Mouse (Mus musculus): ENCODE measurements around the gene Ralgps2.

Gene Ralgps2

DNA sequence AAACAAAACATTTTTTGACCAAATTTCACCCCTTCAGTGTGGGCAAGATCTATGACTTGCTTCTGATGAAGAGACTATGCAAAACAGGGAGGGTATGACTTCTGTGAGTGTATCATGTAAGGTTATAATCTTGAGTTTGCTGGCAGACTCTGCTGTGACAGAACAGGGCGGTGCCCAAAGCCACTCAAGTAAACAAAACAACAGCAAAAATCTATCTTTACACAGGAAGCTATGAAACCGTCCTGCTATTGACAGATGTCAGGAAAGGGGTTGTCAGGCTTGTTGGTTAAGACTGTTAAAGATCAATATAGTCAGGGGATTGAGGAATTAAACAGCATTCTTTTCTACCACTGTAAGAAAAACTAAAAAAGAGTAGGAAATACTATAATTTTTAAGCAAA lies 33.8 kb downstream of the Ralgps2 start:
- DNase-seq (ENCODE audit: low read depth): no peak

DNA sequence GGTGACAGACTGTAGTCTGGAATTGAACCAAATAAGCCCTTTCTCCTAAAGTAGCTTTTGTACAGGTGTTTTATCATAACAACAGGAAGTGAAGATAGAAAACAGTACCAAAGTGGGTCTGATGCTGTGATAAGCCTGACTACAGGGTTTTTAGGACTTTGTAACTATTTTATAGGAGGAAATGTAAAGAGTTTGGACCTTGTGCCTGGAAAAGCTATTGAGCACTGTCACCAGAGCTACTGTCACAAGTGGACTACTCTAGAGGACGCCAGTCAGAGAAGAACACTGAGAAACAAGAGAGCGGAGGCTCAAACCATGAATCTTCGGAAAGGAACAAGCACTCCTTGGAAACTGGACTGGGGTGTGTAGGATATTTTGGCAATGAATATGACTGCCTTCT lies 35.5 kb downstream of the Ralgps2 start:
- DNase-seq (ENCODE audit: low read depth): no peak

GRCm38 (mm10) chr1:156901689-156902088 lies 37.7 kb downstream of the Ralgps2 start:
- no peak for DNase-seq (ENCODE audit: low read depth)

GRCm38 (mm10) chr1:156891561-156891960 lies 47.9 kb downstream of the Ralgps2 start:
- DNase-seq (ENCODE audit: low read depth): peak; percentile 28

DNA sequence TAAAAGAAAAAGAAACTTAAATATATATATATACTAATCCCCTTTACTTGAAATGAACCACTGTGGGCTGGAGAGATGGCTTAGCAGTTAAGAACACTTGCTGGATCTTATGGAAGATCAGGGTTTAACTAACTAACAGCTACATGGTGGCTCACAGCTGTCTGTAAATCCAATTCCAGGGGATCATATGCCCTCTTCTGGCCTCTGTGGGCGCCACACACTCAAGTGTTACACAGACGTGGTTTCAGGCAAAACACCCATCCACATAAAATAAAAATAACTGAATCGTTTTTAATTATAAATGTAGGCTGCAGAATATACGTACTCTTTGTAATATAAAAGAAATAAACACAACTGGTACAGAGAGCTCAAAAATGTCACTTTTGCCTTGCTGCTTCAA lies 50.6 kb downstream of the Ralgps2 start:
- peak; percentile 34 for DNase-seq (ENCODE audit: low read depth)

- DNase-seq (ENCODE audit: low read depth): peak; percentile 55
Measured at GRCm38 (mm10) chr1:156885879-156886278, 53.5 kb downstream of the Ralgps2 start.

GRCm38 (mm10) chr1:156884782-156885181 lies 54.6 kb downstream of the Ralgps2 start:
- DNase-seq (ENCODE audit: low read depth): no peak

GRCm38 (mm10) chr1:156870616-156871015 lies 68.8 kb downstream of the Ralgps2 start:
- DNase-seq (ENCODE audit: low read depth): no peak

- DNase-seq (ENCODE audit: low read depth): no peak
Measured at GRCm38 (mm10) chr1:156870028-156870427, 69.4 kb downstream of the Ralgps2 start.

DNA sequence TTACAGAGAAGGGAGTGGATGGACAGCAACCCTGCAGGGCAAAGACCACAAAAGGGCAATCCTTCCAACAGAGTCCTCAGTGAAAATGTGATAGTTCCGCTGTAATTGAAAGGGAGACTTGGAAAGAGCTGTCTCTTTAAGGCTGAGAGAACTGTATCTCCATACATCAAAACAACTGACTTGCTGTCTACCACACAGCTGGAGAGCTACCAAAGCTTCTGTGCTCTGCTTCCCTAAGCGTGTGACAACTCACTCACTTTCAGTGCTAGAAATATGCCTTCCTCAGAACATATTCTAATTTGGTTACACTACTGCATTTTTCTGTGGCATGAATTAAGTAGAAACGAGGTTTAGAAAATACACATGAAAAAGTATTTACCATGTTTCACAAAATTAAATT lies 75.2 kb downstream of the Ralgps2 start:
- DNase-seq (ENCODE audit: low read depth): peak; percentile 13

DNA sequence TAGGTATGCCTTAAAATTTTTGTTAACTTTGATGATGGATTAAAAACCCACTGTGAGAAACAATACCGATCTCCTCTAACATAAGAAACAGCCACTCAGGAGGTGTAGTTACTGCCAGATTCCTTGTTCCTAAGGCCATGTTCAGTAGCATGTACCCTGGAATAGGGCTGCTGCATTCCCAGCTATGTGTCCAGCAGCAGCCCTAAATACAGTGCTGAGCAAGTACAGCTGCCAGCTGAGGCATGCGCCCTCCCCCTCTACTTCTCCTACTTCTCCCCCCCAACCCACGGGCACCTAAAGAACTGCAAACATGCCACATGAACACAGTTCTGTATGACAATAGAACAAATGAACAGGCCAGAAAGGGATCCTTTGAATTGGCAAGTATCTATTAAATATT lies 75.7 kb downstream of the Ralgps2 start:
- DNase-seq (ENCODE audit: low read depth): no peak

DNA sequence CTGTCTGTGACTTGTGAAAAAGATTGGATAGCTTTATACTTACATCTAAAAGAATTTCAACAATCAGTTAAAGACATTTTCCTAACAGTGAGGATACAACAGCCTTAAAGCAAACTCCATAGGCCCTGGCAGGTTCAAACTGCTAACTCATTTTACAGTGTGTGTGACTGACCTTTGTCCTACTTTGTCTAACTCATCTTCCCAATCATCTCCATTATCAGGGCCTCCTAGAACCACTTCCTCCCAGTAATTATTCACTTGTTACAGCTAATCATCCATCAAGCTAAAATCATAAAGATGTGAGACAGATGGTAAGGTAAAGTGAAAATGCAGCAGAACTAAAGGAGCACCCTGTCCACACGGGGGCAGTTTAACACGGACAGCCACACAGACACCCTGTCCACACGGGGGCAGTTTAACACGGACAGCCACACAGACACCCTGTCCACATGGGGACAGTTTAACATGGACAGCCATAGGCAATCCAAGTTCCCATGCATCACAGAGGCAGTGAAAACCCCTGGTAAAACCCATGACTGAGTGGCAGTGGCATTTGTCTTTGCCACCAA lies 77.9 kb downstream of the Ralgps2 start:
- no peak for DNase-seq (ENCODE audit: low read depth)

DNA sequence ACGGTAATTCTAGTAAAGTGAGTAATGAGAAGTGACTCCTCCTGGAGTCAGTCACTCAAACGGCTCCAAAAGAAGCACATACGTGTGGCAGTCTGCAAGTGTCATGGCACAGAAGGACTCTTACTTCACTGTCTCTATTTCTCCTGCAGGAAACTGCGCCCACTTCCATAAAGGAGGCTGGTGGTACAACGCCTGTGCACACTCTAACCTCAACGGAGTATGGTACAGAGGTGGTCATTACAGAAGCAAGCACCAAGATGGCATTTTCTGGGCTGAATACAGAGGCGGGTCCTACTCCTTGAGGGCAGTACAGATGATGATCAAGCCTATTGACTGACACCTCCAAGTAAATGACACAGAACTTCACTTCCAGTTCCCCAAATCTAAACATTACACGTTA lies 79.2 kb downstream of the Ralgps2 start:
- DNase-seq (ENCODE audit: low read depth): no peak

DNA sequence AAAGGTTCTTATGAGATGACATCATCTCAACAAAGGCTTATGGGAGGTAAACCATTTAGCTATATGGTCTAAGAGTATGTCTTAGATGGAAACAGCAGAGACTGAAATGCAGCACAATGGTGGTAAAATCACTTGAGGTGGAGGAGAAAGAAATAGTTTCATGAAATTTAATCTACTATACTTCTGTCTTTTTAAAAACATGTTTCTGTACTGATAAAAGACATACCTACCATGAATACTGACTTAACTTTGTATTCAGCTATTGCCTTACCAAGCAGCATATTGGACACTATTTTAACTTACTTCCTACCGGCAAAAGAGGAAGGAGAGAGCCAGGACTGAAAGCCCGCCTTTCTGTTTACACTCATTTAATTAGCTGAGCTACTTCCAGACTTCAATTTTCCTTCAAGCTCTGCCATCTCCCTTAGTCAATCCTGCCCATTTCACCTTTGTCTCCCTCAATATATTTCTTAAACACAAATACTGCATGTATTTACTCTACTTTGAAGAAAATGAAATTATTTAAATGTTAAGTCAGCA lies 79.6 kb downstream of the Ralgps2 start:
- DNase-seq (ENCODE audit: low read depth): no peak

GRCm38 (mm10) chr1:156859156-156859555 lies 80.3 kb downstream of the Ralgps2 start:
- no peak for DNase-seq (ENCODE audit: low read depth)

GRCm38 (mm10) chr1:156856666-156857065 lies 82.8 kb downstream of the Ralgps2 start:
- DNase-seq (ENCODE audit: low read depth): no peak

DNA sequence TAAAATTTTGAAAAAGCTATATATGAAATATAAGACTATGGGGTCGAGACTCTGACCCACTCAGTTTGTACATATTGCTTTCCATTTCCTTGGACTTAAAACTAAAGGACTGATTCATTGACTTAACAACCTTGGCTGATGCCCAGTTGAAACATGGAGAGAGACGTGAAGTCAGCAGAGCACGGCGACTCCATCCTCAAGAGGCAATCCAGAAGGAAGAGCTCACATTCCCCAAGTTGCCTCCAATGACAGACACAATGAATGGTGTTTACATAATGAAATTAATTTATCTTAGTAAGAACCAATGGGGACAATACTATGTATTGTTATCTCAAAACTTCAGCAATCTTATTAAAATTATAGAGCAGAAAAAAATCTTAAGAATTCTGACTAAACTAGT lies 84.9 kb downstream of the Ralgps2 start:
- no peak for DNase-seq (ENCODE audit: low read depth)

- no peak for DNase-seq (ENCODE audit: low read depth)
Measured at GRCm38 (mm10) chr1:156852872-156853271, 86.6 kb downstream of the Ralgps2 start.

DNA sequence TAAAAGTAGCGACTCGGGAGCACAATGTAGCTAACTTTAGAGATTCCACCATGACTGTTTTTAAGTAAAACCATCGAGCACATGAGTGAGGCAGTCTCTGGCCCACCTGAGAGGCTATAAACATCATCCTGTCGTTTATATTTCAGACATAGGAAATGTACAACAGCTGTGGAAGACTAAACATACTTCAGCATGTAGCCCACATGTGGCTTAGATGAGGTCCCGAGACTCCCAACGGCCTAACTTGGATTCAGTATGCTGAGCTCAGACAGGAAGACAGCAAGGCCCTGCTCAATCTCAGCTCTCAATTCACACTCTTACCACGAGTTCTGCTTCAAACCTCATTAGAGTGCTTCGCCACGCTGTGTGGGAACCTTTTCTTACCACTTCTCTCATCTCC lies 87.0 kb downstream of the Ralgps2 start:
- DNase-seq (ENCODE audit: low read depth): no peak

DNA sequence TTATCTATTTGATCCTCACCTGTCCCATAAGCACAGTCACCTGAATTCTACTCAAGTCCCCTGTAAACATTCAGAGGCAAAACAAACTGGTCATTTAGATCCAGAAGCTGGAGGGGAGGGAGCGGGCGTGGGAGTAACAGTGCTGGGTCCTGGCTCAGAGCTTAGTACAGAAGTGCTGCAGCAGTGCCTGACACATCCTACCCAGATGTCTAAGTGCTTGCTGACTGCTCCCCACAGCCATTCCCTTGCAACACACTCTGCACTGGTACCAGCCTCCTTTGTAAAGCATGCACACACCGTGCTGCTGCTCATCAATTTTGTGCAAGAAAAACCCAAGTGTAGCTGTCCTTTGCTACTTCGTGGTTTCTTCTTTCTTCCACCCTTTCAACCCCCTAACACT lies 92.3 kb downstream of the Ralgps2 start:
- DNase-seq (ENCODE audit: low read depth): no peak

DNA sequence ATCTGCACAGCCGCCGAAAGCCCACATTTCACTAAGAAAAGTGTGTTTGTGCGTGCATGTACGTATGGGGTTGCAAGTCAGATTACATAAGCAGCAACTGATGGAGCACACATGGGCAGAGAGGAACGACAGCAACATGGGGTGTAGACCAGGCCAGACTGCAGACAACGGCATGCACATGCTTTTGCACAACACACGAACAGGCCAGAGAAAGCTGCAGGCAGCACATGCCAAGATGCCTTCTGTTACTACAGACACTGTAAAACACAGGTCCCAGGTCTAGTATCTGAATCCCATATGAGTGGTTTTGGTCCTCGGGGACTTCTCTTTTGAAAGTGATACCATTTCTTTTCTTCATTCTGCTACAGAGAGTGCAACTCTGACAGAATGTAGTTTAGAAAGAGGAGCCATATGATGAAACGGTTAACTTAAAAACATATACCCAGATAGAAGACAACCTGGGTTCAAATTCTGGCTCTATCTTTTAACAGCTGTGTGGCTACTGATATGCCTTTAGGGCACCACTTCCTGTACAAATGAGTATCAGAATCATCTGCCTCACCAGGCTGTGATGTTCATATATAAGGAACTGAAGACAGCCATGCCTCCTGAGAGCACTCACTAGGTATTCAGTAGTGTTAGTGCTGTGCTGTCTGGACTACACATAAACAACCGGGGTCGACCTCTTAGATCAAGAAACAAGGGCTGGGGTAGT lies 97.6 kb downstream of the Ralgps2 start:
- no peak for DNase-seq (ENCODE audit: low read depth)

DNA sequence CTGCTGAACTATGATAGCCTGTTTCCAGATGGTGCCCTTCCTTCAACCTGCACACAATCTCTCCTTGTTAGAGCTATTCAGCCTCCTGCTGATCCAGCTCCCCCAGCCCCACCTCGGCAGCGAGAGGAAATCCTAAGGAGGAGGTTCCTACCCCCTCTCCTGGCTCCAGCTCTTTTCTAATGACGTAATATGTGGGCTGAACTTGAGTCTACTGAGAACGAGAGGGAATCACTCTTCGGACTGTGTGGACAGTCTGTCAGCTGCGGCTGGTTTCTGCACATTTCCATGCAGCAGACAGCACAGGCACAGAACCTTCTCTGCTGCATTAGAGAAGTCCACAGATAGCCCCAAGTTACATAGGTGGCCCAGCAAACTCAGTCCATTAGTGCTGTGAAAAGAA lies 100.7 kb downstream of the Ralgps2 start:
- peak; percentile 56 for DNase-seq (ENCODE audit: low read depth)

GRCm38 (mm10) chr1:156838177-156838576 lies 101.2 kb downstream of the Ralgps2 start, which contains the start of gene Angptl1:
Gene Angptl1 (plus strand): TSS chr1:156838562.
- DNase-seq (ENCODE audit: low read depth): no peak

DNA sequence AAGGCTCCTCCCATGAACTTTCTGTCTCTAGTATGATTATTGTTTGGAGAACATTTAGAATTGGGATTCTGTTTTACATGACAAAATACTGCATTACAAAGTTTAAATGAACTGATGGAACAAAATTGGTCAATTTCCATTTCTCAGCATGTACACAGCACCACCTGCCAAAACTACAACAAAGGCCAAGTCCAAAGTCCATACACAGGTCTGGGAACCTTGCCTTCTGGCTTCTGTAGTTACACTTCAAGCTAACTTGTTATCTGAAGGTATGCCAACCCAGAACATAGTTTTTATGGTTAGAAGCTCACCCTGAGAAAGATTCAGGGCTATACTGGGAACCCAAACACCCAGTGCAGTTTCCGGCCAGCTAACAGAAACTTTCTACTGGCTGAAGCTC lies 120.2 kb downstream of the Ralgps2 start:
- no peak for DNase-seq (ENCODE audit: low read depth)

Measured in NIH3T3 (cell line).